Mouse (Mus musculus) stomach, embryonic 14.5 days (tissue): ENCODE measurements at regions not wholly inside any gene's neighbourhood (a gene's known extent, or its start where the extent isn't known, plus 50 kb on each side); places are given as distances from the start of the nearest gene placed in this dataset.

ENCODE experiments used
- ATAC-seq: fragments of 200-750 bp; cut with Nextera tagmentation; 2 replicates; pipeline ENCODE4 v1.8.0; 2017; ENCODE audit warnings: low read depth, moderate TSS enrichment; ENCODE audit not compliant: insufficient number of reproducible peaks, insufficient read depth, low FRiP score
- H3K27ac ChIP-seq: fragments of 300-500 bp; sonication (generic); 2 replicates; pipeline ENCODE4 v1.5.1; 2014; ENCODE audit warnings: mild to moderate bottlenecking, low read length, moderate library complexity, mixed read lengths
- H3K27me3 ChIP-seq: fragments of 300-500 bp; sonication (generic); 2 replicates; pipeline ENCODE4 v1.6.1; 2014; ENCODE audit warnings: low read length, control low read depth, mixed read lengths; ENCODE audit not compliant: control insufficient read depth, insufficient read depth
- H3K36me3 ChIP-seq: fragments of 300-500 bp; sonication (generic); 2 replicates; pipeline ENCODE4 v1.6.1; 2014; ENCODE audit warnings: mild to moderate bottlenecking, control low read depth, low read length, moderate library complexity, mixed read lengths; ENCODE audit not compliant: control insufficient read depth, insufficient read depth
- H3K4me1 ChIP-seq: fragments of 300-500 bp; sonication (generic); 2 replicates; pipeline ENCODE4 v1.6.1; 2014; ENCODE audit warnings: low read length, control low read depth, mixed read lengths; ENCODE audit not compliant: control insufficient read depth, insufficient read depth
- H3K4me2 ChIP-seq: fragments of 300-500 bp; sonication (generic); replicated peaks from 2 replicates; pipeline ENCODE4 v1.6.1; 2014; ENCODE audit warnings: low read depth, low read length, control low read depth
- H3K4me3 ChIP-seq: fragments of 300-500 bp; sonication (generic); 2 replicates; pipeline ENCODE4 v1.5.1; 2014; ENCODE audit warnings: low read depth, low read length, control low read depth
- H3K9ac ChIP-seq: fragments of 300-500 bp; sonication (generic); replicated peaks from 2 replicates; pipeline ENCODE4 v1.6.1; 2014; ENCODE audit warnings: low read depth, mild to moderate bottlenecking, control low read depth, low read length, moderate library complexity, mixed read lengths
- H3K9me3 ChIP-seq: fragments of 300-500 bp; sonication (generic); 2 replicates; pipeline ENCODE4 v1.6.1; 2016; ENCODE audit warnings: low read depth, low read length, control low read depth; ENCODE audit not compliant: control insufficient read depth
- WGBS: fragments of 180-500 bp; shearing (Covaris S2); extraction: QIAGEN DNeasy Blood & Tissue Kit; methylation state at CpG from one replicate; pipeline ENCODE4 v1.1.7; 2014; 5-methylcytosine and 5-hydroxymethylcytosine counted together

GRCm38 (mm10) chr14:102329409-102329808 is 599.7 kb downstream of the Lmo7 start:
- Histone ChIP-seq H3K4me1 (no peaks in the 10 kb centered on the region), H3K27ac (no peak overlapping the region), H3K4me2 (no peak overlapping the region), H3K27me3 (no peaks in the 10 kb centered on the region), H3K9ac (no peak overlapping the region), H3K9me3 (no peaks in the 10 kb centered on the region), H3K4me3 (no peak overlapping the region), H3K36me3 (no peaks in the 10 kb centered on the region)
- ATAC-seq, result no peak

DNA sequence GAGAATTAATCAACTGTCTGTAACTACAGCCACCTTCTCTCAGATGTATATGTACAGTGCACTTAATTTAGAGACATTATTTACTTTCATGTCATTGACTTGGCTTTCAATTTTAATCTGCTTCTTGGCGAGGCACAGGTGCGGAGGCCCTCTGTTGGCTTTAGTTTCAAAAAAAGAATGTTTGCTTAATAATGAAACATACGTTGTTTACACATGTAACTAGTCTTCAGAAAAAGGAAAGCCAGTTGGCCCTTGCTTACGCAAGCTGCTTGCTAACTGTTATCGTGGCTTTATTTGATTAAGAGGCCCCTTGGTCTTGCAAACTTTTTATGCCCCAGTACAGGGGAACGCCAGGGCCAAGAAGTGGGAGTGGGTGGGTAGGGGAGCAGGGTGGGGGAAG is 576.6 kb downstream of the Lmo7 start:
- no peaks in the 10 kb centered on the region for H3K27me3 ChIP-seq
- H3K9me3 ChIP-seq, result no peaks in the 10 kb centered on the region
- ATAC-seq, result peak; percentile 92
- no peaks in the 10 kb centered on the region for H3K4me1 ChIP-seq
- 43% methylated on average over 6 of the region's 6 CpGs for WGBS
- H3K9ac ChIP-seq, result no peak overlapping the region
- no peak overlapping the region for H3K4me3 ChIP-seq
- H3K27ac ChIP-seq, result no peak overlapping the region
- H3K4me2 ChIP-seq, result no peak overlapping the region
- H3K36me3 ChIP-seq, result no peaks in the 10 kb centered on the region

GRCm38 (mm10) chr14:102302826-102303225 is 573.1 kb downstream of the Lmo7 start:
- no peak for ATAC-seq
- Histone ChIP-seq H3K4me3 (no peak overlapping the region), H3K27me3 (no peaks in the 10 kb centered on the region), H3K4me2 (no peak overlapping the region), H3K9me3 (no peaks in the 10 kb centered on the region), H3K9ac (no peak overlapping the region), H3K4me1 (no peaks in the 10 kb centered on the region), H3K36me3 (no peaks in the 10 kb centered on the region), H3K27ac (no peak overlapping the region)
- 73% methylated on average over 2 of the region's 2 CpGs for WGBS

GRCm38 (mm10) chr14:102300251-102300650 is 570.5 kb downstream of the Lmo7 start:
- Histone ChIP-seq H3K36me3 (no peaks in the 10 kb centered on the region), H3K4me3 (no peak overlapping the region), H3K9me3 (no peaks in the 10 kb centered on the region), H3K27ac (no peak overlapping the region), H3K27me3 (no peaks in the 10 kb centered on the region), H3K9ac (no peak overlapping the region), H3K4me1 (no peaks in the 10 kb centered on the region), H3K4me2 (no peak overlapping the region)
- WGBS, result 88% methylated on average over 6 of the region's 6 CpGs
- no peak for ATAC-seq

GRCm38 (mm10) chr14:102291361-102291760 is 561.6 kb downstream of the Lmo7 start:
- Histone ChIP-seq H3K4me3 (no peak overlapping the region), H3K4me1 (no peaks in the 10 kb centered on the region), H3K4me2 (no peak overlapping the region), H3K27ac (no peak overlapping the region), H3K9ac (no peak overlapping the region), H3K9me3 (no peaks in the 10 kb centered on the region), H3K27me3 (no peaks in the 10 kb centered on the region), H3K36me3 (no peaks in the 10 kb centered on the region)
- WGBS, result 84% methylated on average over 1 of the region's 1 CpGs
- no peak for ATAC-seq

DNA sequence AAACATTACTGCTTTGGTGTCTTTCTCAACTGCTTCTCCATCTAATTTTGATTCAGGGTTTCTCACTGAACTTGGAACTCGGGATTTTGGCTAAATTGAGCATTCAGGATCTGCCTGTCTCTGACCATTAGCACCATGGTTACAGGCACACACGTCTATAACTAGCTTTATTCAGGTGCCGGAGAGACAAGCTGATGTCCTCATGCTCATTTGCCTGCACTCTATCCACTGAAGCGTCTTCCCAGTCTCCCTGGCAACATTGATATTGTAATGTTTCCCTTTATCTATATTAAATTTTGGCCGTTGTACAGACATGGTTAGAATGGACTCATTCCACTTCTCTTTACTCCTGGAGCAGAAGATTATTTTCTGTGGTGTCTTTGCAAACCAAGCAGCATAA is 520.3 kb downstream of the Lmo7 start:
- H3K9ac ChIP-seq, result no peak overlapping the region
- H3K36me3 ChIP-seq, result no peaks in the 10 kb centered on the region
- H3K27ac ChIP-seq, result no peak overlapping the region
- H3K27me3 ChIP-seq, result no peaks in the 10 kb centered on the region
- ATAC-seq, result no peak
- H3K9me3 ChIP-seq, result no peaks in the 10 kb centered on the region
- WGBS, result 82% methylated on average over 5 of the region's 5 CpGs
- no peak overlapping the region for H3K4me2 ChIP-seq
- H3K4me3 ChIP-seq, result no peak overlapping the region
- H3K4me1 ChIP-seq, result no peaks in the 10 kb centered on the region

GRCm38 (mm10) chr14:102248581-102248980 is 518.8 kb downstream of the Lmo7 start:
- Histone ChIP-seq H3K9ac (no peak overlapping the region), H3K27ac (no peak overlapping the region), H3K9me3 (no peaks in the 10 kb centered on the region), H3K4me1 (no peaks in the 10 kb centered on the region), H3K36me3 (no peaks in the 10 kb centered on the region), H3K4me2 (no peak overlapping the region), H3K4me3 (no peak overlapping the region), H3K27me3 (no peaks in the 10 kb centered on the region)
- WGBS, result 75% methylated on average over 2 of the region's 2 CpGs
- ATAC-seq, result no peak

DNA sequence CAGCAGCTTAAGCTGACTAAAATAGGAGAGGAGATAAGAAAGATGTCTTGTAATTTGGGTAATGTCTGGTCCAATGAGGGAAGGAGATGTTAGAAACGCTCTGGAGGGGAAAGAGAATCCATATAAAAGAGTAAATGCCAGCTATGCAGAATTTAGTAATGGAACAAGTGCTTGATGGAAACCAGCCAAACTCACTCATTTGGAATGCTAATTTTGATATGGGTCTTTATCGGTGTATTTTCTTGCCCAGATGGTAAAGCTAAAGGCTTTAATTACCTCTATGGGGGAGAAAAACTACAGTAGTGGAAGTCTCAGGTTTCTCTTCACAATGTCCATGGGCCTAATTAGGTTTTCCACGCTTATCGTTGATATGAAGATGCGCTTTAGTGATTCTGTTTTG is 518.3 kb downstream of the Lmo7 start:
- H3K4me3 ChIP-seq, result no peak overlapping the region
- no peak overlapping the region for H3K9ac ChIP-seq
- H3K4me1 ChIP-seq, result no peaks in the 10 kb centered on the region
- no peaks in the 10 kb centered on the region for H3K27me3 ChIP-seq
- H3K36me3 ChIP-seq, result no peaks in the 10 kb centered on the region
- no peaks in the 10 kb centered on the region for H3K9me3 ChIP-seq
- H3K4me2 ChIP-seq, result no peak overlapping the region
- H3K27ac ChIP-seq, result no peak overlapping the region
- ATAC-seq, result no peak
- 84% methylated on average over 5 of the region's 5 CpGs for WGBS

DNA sequence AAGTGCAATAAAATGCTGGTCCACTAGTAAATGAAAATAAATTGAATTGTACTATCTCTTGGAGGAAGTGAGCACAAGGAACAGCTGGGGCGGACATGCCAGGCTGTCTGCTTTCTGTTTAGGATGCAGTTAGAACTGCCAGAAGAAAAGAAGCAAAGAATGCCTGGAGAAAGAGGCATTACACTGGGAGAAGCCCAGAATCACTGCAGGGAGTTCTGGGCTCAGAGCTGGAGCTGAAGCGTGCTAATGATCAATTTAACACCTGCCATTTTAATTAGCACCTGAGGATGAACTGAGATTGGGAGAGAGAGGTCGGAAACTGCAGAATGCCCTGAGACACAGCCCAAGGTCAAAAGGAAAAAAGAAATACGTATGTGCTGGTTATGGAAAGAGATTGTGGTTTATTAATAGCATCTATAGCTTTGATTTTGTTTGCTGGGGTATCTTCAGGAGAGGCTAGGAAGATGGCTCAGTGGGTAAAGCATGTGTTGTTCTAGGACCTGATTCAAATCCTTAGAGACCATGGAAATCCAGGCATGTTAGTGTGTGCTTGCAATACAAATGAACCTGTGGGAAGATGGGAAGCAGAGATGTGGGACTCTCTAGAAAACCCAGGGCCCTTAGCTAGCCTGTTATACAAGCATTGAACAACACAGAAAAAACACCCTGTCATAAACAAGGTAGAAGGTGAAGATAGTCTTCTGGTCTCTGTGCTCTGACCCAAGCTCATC is 514.2 kb downstream of the Lmo7 start:
- no peak overlapping the region for H3K9ac ChIP-seq
- H3K4me1 ChIP-seq, result no peaks in the 10 kb centered on the region
- WGBS, result 52% methylated on average over 4 of the region's 4 CpGs
- H3K36me3 ChIP-seq, result no peaks in the 10 kb centered on the region
- H3K27ac ChIP-seq, result no peak overlapping the region
- H3K27me3 ChIP-seq, result no peaks in the 10 kb centered on the region
- no peak overlapping the region for H3K4me3 ChIP-seq
- no peak for ATAC-seq
- no peak overlapping the region for H3K4me2 ChIP-seq
- H3K9me3 ChIP-seq, result no peaks in the 10 kb centered on the region
